Mouse (Mus musculus) cerebellum, adult 2 months (tissue): Measurements from ENCODE around the gene Bri3bp.

Experiments
- CTCF ChIP-seq: fragments of 200-500 bp; IDR thresholded peaks from 2 replicates; pipeline ENCODE4 v1.5.1; 2011; ENCODE audit warnings: low read depth, mild to moderate bottlenecking, control low read depth, low read length, moderate library complexity, borderline replicate concordance; ENCODE audit not compliant: insufficient read depth
- POLR2A ChIP-seq: fragments of 200-500 bp; IDR thresholded peaks from 2 replicates; pipeline ENCODE4 v1.6.1; 2011; ENCODE audit warnings: low read length, control low read depth, borderline replicate concordance; ENCODE audit not compliant: insufficient read depth

DNA sequence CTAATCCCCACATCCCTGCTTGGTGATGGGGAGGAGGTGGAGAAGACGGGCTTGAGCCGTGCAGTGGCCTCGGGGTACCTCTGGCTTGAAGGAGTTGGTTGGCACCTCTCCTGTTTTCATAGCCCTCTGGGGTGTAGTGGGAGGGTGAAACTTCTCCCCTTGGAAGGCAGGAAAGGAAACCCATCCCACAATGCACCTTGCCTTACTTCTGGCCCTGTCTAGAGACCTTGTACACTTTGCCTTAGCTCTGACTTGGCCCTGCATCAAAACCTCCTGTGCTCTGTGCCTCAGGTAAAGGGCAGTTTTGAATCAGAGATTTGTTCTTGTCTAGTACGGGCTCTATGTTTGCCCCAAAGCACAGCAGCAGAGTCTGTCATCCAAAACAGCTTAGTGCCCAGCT, 29.3 kb downstream of the Bri3bp start:
- TF ChIP-seq CTCF (no peak), POLR2A (no peak)
